Mouse (Mus musculus) kidney, postnatal 0 days (tissue): ENCODE measurements around the gene Nfic. TPM values are rescaled to one million over a fixed set of nuclear protein-coding genes. Genes with fewer than 3 reads are reported as not detected.

ENCODE experiments used
- ATAC-seq: fragments of 200-750 bp; cut with Nextera tagmentation; replicated peaks from 2 replicates; pipeline ENCODE4 v1.8.0; 2017; ENCODE audit warnings: low read depth, moderate number of reproducible peaks, moderate TSS enrichment, moderate library complexity; ENCODE audit not compliant: low FRiP score
- DNase-seq: peaks from one replicate; pipeline ENCODE4 v3.0.0-alpha.2; 2016; ENCODE audit warnings: low spot score
- H3K27ac ChIP-seq: fragments of 300-500 bp; sonication (generic); 2 replicates; pipeline ENCODE4 v1.5.1; 2014; ENCODE audit warnings: mild to moderate bottlenecking
- H3K27me3 ChIP-seq: fragments of 300-500 bp; sonication (generic); 2 replicates; pipeline ENCODE4 v1.6.1; 2014; ENCODE audit warnings: low read length, mixed read lengths; ENCODE audit not compliant: insufficient read depth
- H3K36me3 ChIP-seq: fragments of 300-500 bp; sonication (generic); 2 replicates; pipeline ENCODE4 v1.6.1; 2014; ENCODE audit warnings: low read length, mixed read lengths; ENCODE audit not compliant: insufficient read depth
- H3K4me1 ChIP-seq: fragments of 300-500 bp; sonication (generic); replicated peaks from 2 replicates; pipeline ENCODE4 v1.6.1; 2014; ENCODE audit warnings: antibody characterized with exemption, low read length, mixed read lengths; ENCODE audit not compliant: insufficient read depth
- H3K4me2 ChIP-seq: fragments of 300-500 bp; sonication (generic); 2 replicates; pipeline ENCODE4 v1.6.1; 2014; ENCODE audit warnings: mild to moderate bottlenecking, low read length, moderate library complexity, mixed read lengths
- H3K4me3 ChIP-seq: fragments of 300-500 bp; sonication (generic); replicated peaks from 2 replicates; pipeline ENCODE4 v1.5.1; 2014; ENCODE audit warnings: low read depth, low read length
- H3K9ac ChIP-seq: fragments of 300-500 bp; sonication (generic); 2 replicates; pipeline ENCODE4 v1.6.1; 2014; ENCODE audit warnings: low read depth, low read length
- H3K9me3 ChIP-seq: fragments of 300-500 bp; sonication (generic); replicated peaks from 2 replicates; pipeline ENCODE4 v1.6.1; 2016; ENCODE audit warnings: low read length, inconsistent platforms, mixed read lengths
- CTCF ChIP-seq: IDR thresholded peaks from 2 replicates; pipeline ENCODE4 v1.5.1; 2016; ENCODE audit warnings: antibody characterized with exemption, low read depth, mild to moderate bottlenecking, moderate library complexity
- WGBS: fragments of 180-500 bp; shearing (Covaris S2); extraction: QIAGEN DNeasy Blood & Tissue Kit; methylation state at CpG from one replicate; pipeline ENCODE4 v1.1.7; 2014; 5-methylcytosine and 5-hydroxymethylcytosine counted together
- polyA plus RNA-seq: library from polyadenylated mRNA; unstranded; fragments of >200 nt; fragmentation: Nextera tagmentation; extraction: Ambion mirVana; gene quantifications from 2 replicates; pipeline ENCODE4 v1.2.1, GENCODE M21; 2015

Nfic gene
- polyA plus RNA-seq, 1 experiment from 2014 or later: 62.3 TPM

GRCm38 (mm10) chr10:81497401-81498270 lies 42.2 kb upstream of the Nfic start:
- Histone ChIP-seq H3K4me3 (no peak overlapping the region), H3K9ac (no peak overlapping the region), H3K9me3 (no peaks in the 10 kb centered on the region), H3K27me3 (no peaks in the 10 kb centered on the region), H3K4me1 (peaks cover 10% of the 10 kb centered on the region; the same call in 1 of the 2 replicates), H3K27ac (no peak overlapping the region), H3K4me2 (peak overlapping the region; percentile 55; the same call in 1 of the 2 replicates), H3K36me3 (0 out of 2 replicates have a peak, but pooled peaks cover 2% of the 10 kb centered on the region)
- DNase-seq: no peak
- no peak for ATAC-seq
- WGBS: 76% methylated on average over 17 of the region's 17 CpGs
- TF ChIP-seq CTCF: no peak

DNA sequence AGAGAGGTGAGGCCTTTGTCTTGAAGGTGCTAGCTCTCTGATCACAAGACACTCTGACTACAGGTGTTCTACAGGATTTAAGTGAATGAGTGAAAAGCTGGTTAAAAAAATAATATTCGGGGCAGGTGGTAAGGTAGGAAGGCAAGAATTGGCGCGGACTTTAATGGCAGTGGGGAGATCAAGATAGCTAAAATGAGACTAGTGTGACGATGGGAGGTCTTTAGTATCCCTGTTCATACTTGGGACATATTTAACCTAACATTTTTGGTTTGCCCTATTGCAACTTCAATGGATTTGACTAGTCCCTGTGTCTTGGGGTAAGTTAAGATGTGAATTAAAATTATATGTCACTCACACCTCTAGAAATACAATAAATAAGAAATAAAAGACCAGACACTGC lies 41.5 kb upstream of the Nfic start:
- no peak for TF ChIP-seq CTCF
- H3K27ac ChIP-seq: no peak overlapping the region
- ATAC-seq (no peak), DNase-seq (no peak)
- no peaks in the 10 kb centered on the region for H3K27me3 ChIP-seq
- H3K4me3 ChIP-seq: peak overlapping the region; percentile 75
- WGBS: 30% methylated on average over 4 of the region's 4 CpGs
- H3K9ac ChIP-seq: no peak overlapping the region
- H3K4me2 ChIP-seq: peak overlapping the region; percentile 55
- no peaks in the 10 kb centered on the region for H3K9me3 ChIP-seq
- H3K36me3 ChIP-seq: peaks cover 7% of the 10 kb centered on the region; the same call in 1 of the 2 replicates
- H3K4me1 ChIP-seq: peaks cover 10% of the 10 kb centered on the region; the same call in 1 of the 2 replicates

DNA sequence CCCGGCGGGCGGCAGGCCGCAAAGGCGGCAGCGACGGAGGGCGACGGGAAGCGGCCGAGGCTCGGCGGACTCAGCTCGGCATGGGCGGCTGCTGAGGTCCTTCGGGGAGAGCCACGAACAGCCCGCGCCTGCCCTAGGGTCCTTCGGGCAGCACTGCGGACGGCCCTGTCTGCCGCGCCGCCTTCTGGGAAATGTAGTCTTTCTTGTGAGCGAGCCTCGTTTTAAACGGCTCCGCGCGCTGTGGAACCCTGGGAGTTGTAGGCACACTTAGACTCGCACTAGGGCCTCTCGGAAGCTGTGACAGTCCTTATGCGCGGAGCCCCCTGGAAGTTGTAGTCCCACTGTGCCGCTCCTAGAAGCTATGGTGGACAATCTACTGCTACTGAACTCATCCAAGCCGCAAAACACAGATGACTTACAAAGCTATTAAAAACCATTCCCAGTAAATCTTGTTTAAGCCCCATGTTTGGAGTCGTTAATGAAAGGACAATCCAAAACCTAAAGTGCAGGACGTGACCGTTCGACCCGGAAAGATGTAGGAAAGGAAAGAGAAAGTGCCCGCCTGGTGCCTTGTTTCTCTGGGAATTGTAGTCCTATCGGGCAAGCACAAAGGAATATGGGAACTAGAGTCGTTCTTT lies 40.9 kb upstream of the Nfic start, which contains the start of gene Ncln:
Gene Ncln, minus strand, starts transcription at position 129 of the 638 bp plus-strand sequence.
- peak; percentile 11; the same call in 1 of the 2 replicates for TF ChIP-seq CTCF
- peaks cover 10% of the 10 kb centered on the region; the same call in 1 of the 2 replicates for H3K4me1 ChIP-seq
- H3K27ac ChIP-seq: peak within 1 kb of the TSS; percentile 65; the same call in 1 of the 2 replicates
- H3K36me3 ChIP-seq: peaks cover 12% of the 10 kb centered on the region; the same call in 1 of the 2 replicates
- ATAC-seq (peak; percentile 96), DNase-seq (peak; percentile 100)
- H3K27me3 ChIP-seq: no peaks in the 10 kb centered on the region
- H3K4me3 ChIP-seq: peak within 1 kb of the TSS; percentile 75
- peak within 1 kb of the TSS; percentile 93 for H3K4me2 ChIP-seq
- WGBS: under 1% methylated on average over 45 of the region's 45 CpGs
- H3K9ac ChIP-seq: peak within 1 kb of the TSS; percentile 83
- H3K9me3 ChIP-seq: no peaks in the 10 kb centered on the region

- Histone ChIP-seq H3K4me3 (peak overlapping the region; percentile 75), H3K27me3 (no peaks in the 10 kb centered on the region), H3K9me3 (no peaks in the 10 kb centered on the region), H3K4me2 (peak overlapping the region; percentile 93), H3K27ac (peak overlapping the region; percentile 61; the same call in 1 of the 2 replicates), H3K4me1 (peaks cover 10% of the 10 kb centered on the region; the same call in 1 of the 2 replicates), H3K9ac (peak overlapping the region; percentile 83), H3K36me3 (peaks cover 18% of the 10 kb centered on the region)
- no peak for TF ChIP-seq CTCF
- DNase-seq (peak; percentile 46), ATAC-seq (peak; percentile 14)
- 1% methylated on average over 39 of the region's 41 CpGs for WGBS
These were observed 40.3 kb upstream of the Nfic start for GRCm38 (mm10) chr10:81495616-81496263.

DNA sequence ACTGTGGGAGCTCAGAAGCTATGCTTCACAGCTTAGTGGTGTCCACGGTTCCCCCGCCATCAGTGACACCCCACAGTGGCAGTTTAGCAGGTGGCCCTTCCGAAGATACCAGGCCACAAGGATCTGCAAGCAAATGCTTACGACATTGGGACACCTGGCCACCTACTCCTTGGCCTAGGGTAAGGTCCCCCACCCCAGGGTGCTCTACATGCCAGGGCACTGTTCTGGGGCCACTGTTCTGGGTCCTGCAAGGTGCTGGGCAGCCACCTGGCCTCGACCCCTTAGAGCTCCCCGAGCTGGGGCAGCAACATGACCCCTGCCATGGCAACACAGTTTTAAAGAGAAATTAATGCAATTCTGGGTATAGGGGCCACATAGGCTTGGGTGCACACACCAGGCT lies 39.7 kb upstream of the Nfic start:
- Histone ChIP-seq H3K36me3 (peaks cover 23% of the 10 kb centered on the region), H3K27ac (no peak overlapping the region), H3K4me1 (peaks cover 10% of the 10 kb centered on the region; the same call in 1 of the 2 replicates), H3K9me3 (no peaks in the 10 kb centered on the region), H3K4me3 (peak overlapping the region; percentile 75), H3K4me2 (peak overlapping the region; percentile 93), H3K9ac (peak overlapping the region; percentile 83), H3K27me3 (no peaks in the 10 kb centered on the region)
- no peak for TF ChIP-seq CTCF
- ATAC-seq (no peak), DNase-seq (no peak)
- 66% methylated on average over 6 of the region's 6 CpGs for WGBS
